Mouse (Mus musculus): ENCODE measurements around the gene Tfpt. TPM values are rescaled to one million over a fixed set of nuclear protein-coding genes. Genes with fewer than 3 reads are reported as not detected.
A peak's percentile ranks its signal among the peaks of the same experiment; 100 is the strongest.

Gene Tfpt
- total and polyA plus RNA-seq, 2 experiments from 2014 or later, result 14.2 to 21.0 TPM

GRCm38 (mm10) chr7:3616389-3617241 is 13.1 kb downstream of the Tfpt start:
- Histone ChIP-seq H3K4me1 (ENCODE audit: control insufficient read depth, insufficient read depth) (peaks cover 6% of the 10 kb centered on the region; the same call in 1 of the 2 replicates), H3K36me3 (replicated peaks; ENCODE audit: control insufficient read depth, insufficient read depth, low read length) (peaks cover 17% of the 10 kb centered on the region), H3K9me3 (replicated peaks; ENCODE audit: control insufficient read depth, low read length) (no peaks in the 10 kb centered on the region), H3K4me2 (ENCODE audit: low read depth, low read length) (peak overlapping the region; percentile 70; the same call in 1 of the 2 replicates), H3K9ac (replicated peaks; ENCODE audit: low read depth, low read length) (peak overlapping the region; percentile 88; the same call in 1 of the 2 replicates), H3K27me3 (ENCODE audit: control insufficient read depth, insufficient read depth, low read length) (no peaks in the 10 kb centered on the region), H3K4me3 (ENCODE audit: low read depth, low read length) (peak overlapping the region; percentile 83), H3K27ac (ENCODE audit: low read depth) (no peak overlapping the region)
- DNase-seq (ENCODE audit: low spot score), result no peak
- peak; percentile 14 for ATAC-seq (ENCODE audit: insufficient read depth, low read depth)
- TF ChIP-seq CTCF (IDR thresholded peaks at IDR 0.05; ENCODE audit: low read depth) (peak; percentile 36), EP300 (IDR thresholded peaks at IDR 0.05; ENCODE audit: low read depth) (no peak)
- WGBS, result 43% methylated on average over 6 of the region's 6 CpGs

- DNase-seq (ENCODE audit: low spot score) (no peak), ATAC-seq (ENCODE audit: insufficient read depth, low read depth) (no peak)
- H3K4me3 ChIP-seq (ENCODE audit: low read depth, low read length), result peak within 1 kb of the TSS; percentile 83
- H3K27ac ChIP-seq (ENCODE audit: low read depth), result no peak within 1 kb of the TSS
- no peaks in the 10 kb centered on the region for H3K27me3 ChIP-seq (ENCODE audit: control insufficient read depth, insufficient read depth, low read length)
- no peak for TF ChIP-seq CTCF (IDR thresholded peaks at IDR 0.05; ENCODE audit: low read depth)
- no peak for TF ChIP-seq EP300 (IDR thresholded peaks at IDR 0.05; ENCODE audit: low read depth)
- H3K4me2 ChIP-seq (ENCODE audit: low read depth, low read length), result peak within 1 kb of the TSS; percentile 70; the same call in 1 of the 2 replicates
- 75% methylated on average over 4 of the region's 4 CpGs for WGBS
- H3K9ac ChIP-seq (replicated peaks; ENCODE audit: low read depth, low read length), result no peak within 1 kb of the TSS
- no peaks in the 10 kb centered on the region for H3K9me3 ChIP-seq (replicated peaks; ENCODE audit: control insufficient read depth, low read length)
- H3K36me3 ChIP-seq (replicated peaks; ENCODE audit: control insufficient read depth, insufficient read depth, low read length), result peaks cover 16% of the 10 kb centered on the region
- peaks cover 6% of the 10 kb centered on the region; the same call in 1 of the 2 replicates for H3K4me1 ChIP-seq (ENCODE audit: control insufficient read depth, insufficient read depth)
Observed at GRCm38 (mm10) chr7:3616057-3616388, 13.7 kb downstream of the Tfpt start, which contains the start of gene Oscar. Oscar (minus strand) TSS chr7:3616157.

GRCm38 (mm10) chr7:3614021-3614420 is 15.7 kb downstream of the Tfpt start:
- peaks cover 9% of the 10 kb centered on the region; the same call in 1 of the 2 replicates for H3K4me1 ChIP-seq (ENCODE audit: control insufficient read depth, insufficient read depth)
- DNase-seq (ENCODE audit: low spot score) (no peak), ATAC-seq (ENCODE audit: insufficient read depth, low read depth) (no peak)
- 70% methylated on average over 3 of the region's 3 CpGs for WGBS
- H3K4me3 ChIP-seq (ENCODE audit: low read depth, low read length), result no peak overlapping the region
- no peak overlapping the region for H3K4me2 ChIP-seq (ENCODE audit: low read depth, low read length)
- H3K27me3 ChIP-seq (ENCODE audit: control insufficient read depth, insufficient read depth, low read length), result no peaks in the 10 kb centered on the region
- no peak overlapping the region for H3K27ac ChIP-seq (ENCODE audit: low read depth)
- no peaks in the 10 kb centered on the region for H3K9me3 ChIP-seq (replicated peaks; ENCODE audit: control insufficient read depth, low read length)
- no peak overlapping the region for H3K9ac ChIP-seq (replicated peaks; ENCODE audit: low read depth, low read length)
- no peaks in the 10 kb centered on the region; the same call in 1 of the 2 replicates for H3K36me3 ChIP-seq (replicated peaks; ENCODE audit: control insufficient read depth, insufficient read depth, low read length)
- TF ChIP-seq EP300 (IDR thresholded peaks at IDR 0.05; ENCODE audit: low read depth), result no peak
- TF ChIP-seq CTCF (IDR thresholded peaks at IDR 0.05; ENCODE audit: low read depth), result no peak

- Histone ChIP-seq H3K9ac (replicated peaks; ENCODE audit: low read depth, low read length) (no peak overlapping the region), H3K4me3 (ENCODE audit: low read depth, low read length) (no peak overlapping the region), H3K27ac (ENCODE audit: low read depth) (no peak overlapping the region), H3K36me3 (replicated peaks; ENCODE audit: control insufficient read depth, insufficient read depth, low read length) (no peaks in the 10 kb centered on the region), H3K4me2 (ENCODE audit: low read depth, low read length) (no peak overlapping the region), H3K4me1 (ENCODE audit: control insufficient read depth, insufficient read depth) (0 out of 2 replicates have a peak, but pooled peaks cover 3% of the 10 kb centered on the region), H3K9me3 (replicated peaks; ENCODE audit: control insufficient read depth, low read length) (no peaks in the 10 kb centered on the region), H3K27me3 (ENCODE audit: control insufficient read depth, insufficient read depth, low read length) (no peaks in the 10 kb centered on the region)
- 82% methylated on average over 13 of the region's 13 CpGs for WGBS
- ATAC-seq (ENCODE audit: insufficient read depth, low read depth), result no peak
- TF ChIP-seq CTCF (IDR thresholded peaks at IDR 0.05; ENCODE audit: low read depth) (no peak), EP300 (IDR thresholded peaks at IDR 0.05; ENCODE audit: low read depth) (no peak)
- no peak for DNase-seq (ENCODE audit: low spot score)
Observed at GRCm38 (mm10) chr7:3611006-3611405, 18.7 kb downstream of the Tfpt start.

- Histone ChIP-seq H3K27me3 (ENCODE audit: control insufficient read depth, insufficient read depth, low read length) (no peaks in the 10 kb centered on the region), H3K36me3 (replicated peaks; ENCODE audit: control insufficient read depth, insufficient read depth, low read length) (no peaks in the 10 kb centered on the region), H3K9me3 (replicated peaks; ENCODE audit: control insufficient read depth, low read length) (no peaks in the 10 kb centered on the region), H3K27ac (ENCODE audit: low read depth) (no peak overlapping the region), H3K4me1 (ENCODE audit: control insufficient read depth, insufficient read depth) (0 out of 2 replicates have a peak, but pooled peaks cover 3% of the 10 kb centered on the region), H3K4me3 (ENCODE audit: low read depth, low read length) (no peak overlapping the region), H3K4me2 (ENCODE audit: low read depth, low read length) (no peak overlapping the region), H3K9ac (replicated peaks; ENCODE audit: low read depth, low read length) (no peak overlapping the region)
- 53% methylated on average over 3 of the region's 3 CpGs for WGBS
- ATAC-seq (ENCODE audit: insufficient read depth, low read depth) (no peak), DNase-seq (ENCODE audit: low spot score) (no peak)
- no peak for TF ChIP-seq CTCF (IDR thresholded peaks at IDR 0.05; ENCODE audit: low read depth)
- TF ChIP-seq EP300 (IDR thresholded peaks at IDR 0.05; ENCODE audit: low read depth), result no peak
Observed at GRCm38 (mm10) chr7:3610437-3610836, 19.3 kb downstream of the Tfpt start.
